Mouse (Mus musculus) brown adipose tissue, adult 24 weeks (tissue): ENCODE results near the gene Stxbp6. TPM values are rescaled to one million over a fixed set of nuclear protein-coding genes. Genes with fewer than 3 reads are reported as not detected.

Experiments
- H3K27ac ChIP-seq: fragments of 200-500 bp; replicated peaks from 2 replicates; pipeline ENCODE4 v1.5.1; 2012; ENCODE audit warnings: low read depth, mild to moderate bottlenecking, low read length
- H3K4me1 ChIP-seq: fragments of 200-500 bp; 2 replicates; pipeline ENCODE4 v1.6.1; 2012; ENCODE audit warnings: low read length, mixed read lengths; ENCODE audit not compliant: control insufficient read depth, insufficient read depth, insufficient read length
- H3K4me3 ChIP-seq: fragments of 200-500 bp; 2 replicates; pipeline ENCODE4 v1.5.1; 2012; ENCODE audit warnings: low read depth, mild to moderate bottlenecking, low read length, moderate library complexity; ENCODE audit not compliant: insufficient read depth
- polyA plus RNA-seq: library from polyadenylated mRNA; stranded (reverse); fragments of >200 nt; gene quantifications from 2 replicates; pipeline ENCODE4 v1.2.4, GENCODE M21; 2012; ENCODE audit not compliant: missing spikeins, insufficient read depth, insufficient read length

Stxbp6 gene
- polyA plus RNA-seq, 1 experiment: 4.4 TPM

DNA sequence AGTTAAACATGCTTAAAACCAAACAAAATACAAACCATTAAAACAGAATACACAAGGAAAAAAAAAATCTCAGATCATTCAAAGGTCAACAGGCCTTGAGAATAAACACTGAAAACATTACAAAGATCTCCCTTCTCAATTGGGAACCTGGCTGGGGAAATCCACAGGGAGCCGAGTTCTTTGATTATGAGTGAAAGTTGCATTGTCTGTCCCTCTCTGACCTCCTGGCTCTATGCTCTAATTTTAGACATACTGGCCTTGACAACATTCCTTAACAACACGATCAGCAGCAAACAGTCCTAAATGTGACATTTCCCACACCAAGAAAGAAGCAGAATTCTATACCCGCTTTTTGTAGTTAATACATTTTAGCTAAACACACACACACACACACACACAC lies 187.7 kb downstream of the Stxbp6 start:
- H3K27ac ChIP-seq: no peak overlapping the region
- no peak overlapping the region for H3K4me3 ChIP-seq
- peaks cover 2% of the 10 kb centered on the region for H3K4me1 ChIP-seq

DNA sequence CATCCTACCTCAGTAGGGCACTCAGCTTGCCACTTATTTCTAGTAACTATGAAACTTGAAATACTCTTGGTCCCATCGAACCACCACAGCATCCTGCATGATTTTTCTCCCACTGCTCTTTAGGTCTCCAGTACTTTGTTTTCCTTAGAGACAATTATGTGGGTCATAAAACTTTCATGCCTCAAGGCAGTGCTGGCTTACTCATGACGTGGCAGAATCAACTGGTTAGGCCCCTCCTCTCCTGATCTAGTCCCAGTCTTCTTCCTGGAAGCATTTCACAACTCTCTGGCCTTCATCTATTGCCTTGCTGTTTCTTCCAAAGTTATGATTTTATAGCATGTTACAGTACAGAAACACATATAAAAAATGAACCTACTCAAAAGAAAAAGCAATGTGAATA lies 201.8 kb downstream of the Stxbp6 start:
- Histone ChIP-seq H3K4me1 (no peaks in the 10 kb centered on the region), H3K4me3 (no peak overlapping the region)

DNA sequence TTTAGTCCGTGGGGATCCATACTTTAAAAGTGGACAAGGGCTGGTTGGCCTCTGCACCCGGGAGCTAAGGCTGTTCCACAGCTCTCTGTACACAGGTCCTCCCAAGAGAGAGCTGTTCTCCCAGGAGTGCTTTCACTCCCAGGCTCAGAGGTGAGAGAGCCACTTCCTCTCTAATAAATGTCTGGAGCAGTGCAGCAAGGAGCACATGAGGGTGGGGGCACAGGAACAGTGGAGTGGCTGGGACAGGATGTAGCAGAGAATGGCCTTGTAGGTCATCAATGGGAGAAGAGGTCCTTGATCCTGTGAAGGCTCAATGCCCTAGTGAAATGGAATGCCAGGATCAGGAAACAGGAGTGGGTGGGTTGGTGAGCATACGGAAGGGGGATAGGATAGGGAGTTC lies 209.1 kb downstream of the Stxbp6 start:
- no peak overlapping the region for H3K27ac ChIP-seq
- peaks cover 5% of the 10 kb centered on the region; the same call in 1 of the 2 replicates for H3K4me1 ChIP-seq
- no peak overlapping the region for H3K4me3 ChIP-seq

More for the DNA sequence above, 201.8 kb downstream of the Stxbp6 start:
- H3K27ac ChIP-seq: no peak overlapping the region

DNA sequence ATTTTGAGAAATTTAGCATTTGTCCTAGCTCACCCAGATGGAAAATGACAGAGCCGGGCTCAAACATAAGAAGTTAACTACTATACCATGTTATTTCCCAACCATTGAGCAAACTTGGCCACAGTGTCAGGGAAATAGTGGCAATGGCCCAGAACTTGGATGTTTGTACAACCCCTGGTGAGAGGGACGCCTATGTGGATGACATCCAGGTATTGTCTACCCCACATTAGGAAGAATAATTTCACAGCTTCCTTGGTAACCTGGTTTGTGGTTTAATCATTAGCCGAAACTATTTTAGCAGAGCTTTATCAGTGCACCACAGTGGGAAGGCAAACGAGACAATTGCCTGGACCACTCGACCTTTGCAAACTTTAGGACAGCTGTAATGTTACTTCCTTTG lies 215.1 kb downstream of the Stxbp6 start:
- Histone ChIP-seq H3K27ac (peak overlapping the region; percentile 50; the same call in 1 of the 2 replicates), H3K4me1 (peaks cover 12% of the 10 kb centered on the region), H3K4me3 (no peak overlapping the region)

DNA sequence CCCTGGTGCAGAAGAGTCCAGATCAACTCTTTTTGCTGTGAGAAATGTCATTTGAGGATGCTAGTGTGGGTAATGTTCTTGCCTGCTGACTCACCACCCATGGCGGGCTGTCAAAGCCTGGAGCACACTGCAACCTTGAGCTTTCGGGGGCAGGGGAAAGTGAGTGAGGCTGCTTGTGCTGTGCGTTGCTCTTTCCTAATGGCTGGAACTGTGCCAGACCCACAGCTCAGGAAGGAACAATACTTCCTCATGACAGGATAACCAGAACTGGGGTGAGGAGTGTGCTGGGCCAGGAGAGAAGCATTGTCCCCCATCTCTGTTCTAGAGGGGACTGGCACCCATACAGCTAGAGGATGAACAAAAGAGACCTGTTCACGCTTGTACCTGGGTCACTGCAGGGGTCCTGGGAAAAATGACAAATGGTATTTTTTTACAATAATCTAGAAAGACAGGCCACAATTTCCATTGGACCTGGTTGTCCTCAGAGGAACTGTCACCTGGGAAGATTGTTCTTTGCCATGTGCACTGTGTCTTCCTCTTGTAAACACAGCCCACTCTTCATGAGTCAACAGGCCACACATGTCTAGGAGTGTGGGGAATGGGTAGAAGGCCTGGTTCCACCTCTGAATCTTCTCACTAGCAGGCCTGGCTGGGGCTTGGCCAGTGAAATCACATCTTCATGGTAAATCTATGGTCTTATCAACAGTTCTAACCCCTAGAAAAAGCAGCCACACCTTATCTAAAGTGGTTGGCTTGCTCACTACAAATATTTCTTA lies 216.2 kb downstream of the Stxbp6 start:
- Histone ChIP-seq H3K4me1 (peaks cover 10% of the 10 kb centered on the region), H3K4me3 (no peak overlapping the region), H3K27ac (peak overlapping the region; percentile 77)

DNA sequence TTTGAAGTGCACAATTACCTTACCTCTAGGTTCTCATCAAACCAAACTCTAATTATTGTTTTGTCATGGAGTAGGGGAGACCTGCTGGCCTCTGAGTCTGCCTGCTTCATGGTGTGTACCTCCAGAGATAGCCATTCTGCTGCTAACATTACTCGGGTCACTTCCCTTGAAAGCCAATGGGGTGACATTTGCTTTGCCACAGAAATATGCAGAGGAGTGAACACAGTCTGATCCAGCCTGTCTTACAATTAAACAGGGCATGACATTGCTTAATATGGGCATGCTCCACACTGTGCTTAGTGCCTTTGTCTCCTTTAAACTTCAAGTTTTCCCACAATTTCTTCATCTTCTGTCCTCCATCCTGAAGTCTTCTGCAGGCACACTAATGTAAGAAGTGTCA lies 222.5 kb downstream of the Stxbp6 start:
- Histone ChIP-seq H3K4me1 (no peaks in the 10 kb centered on the region), H3K4me3 (no peak overlapping the region)

DNA sequence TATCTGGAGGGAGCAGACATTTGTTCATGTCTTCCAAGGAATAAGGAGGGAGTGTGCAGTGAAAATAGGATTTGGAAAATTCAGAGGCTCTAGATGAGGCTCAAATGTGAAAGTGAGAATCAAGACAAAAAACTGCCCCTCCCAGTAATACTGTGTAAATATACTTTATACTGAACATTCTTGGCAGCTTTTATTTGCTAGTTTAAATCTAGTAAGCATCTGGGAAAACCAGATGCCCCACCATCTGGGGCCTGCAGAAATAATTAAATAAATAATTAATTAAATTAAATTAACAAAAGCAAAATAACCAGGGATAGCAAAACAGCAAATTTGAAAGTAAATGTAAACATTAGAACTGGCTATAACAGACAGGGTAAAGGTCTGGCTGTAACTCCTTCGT lies 224.0 kb downstream of the Stxbp6 start:
- H3K27ac ChIP-seq: no peak overlapping the region
- H3K4me3 ChIP-seq: no peak overlapping the region
- no peaks in the 10 kb centered on the region for H3K4me1 ChIP-seq

More for the DNA sequence above, 222.5 kb downstream of the Stxbp6 start:
- H3K27ac ChIP-seq: no peak overlapping the region

DNA sequence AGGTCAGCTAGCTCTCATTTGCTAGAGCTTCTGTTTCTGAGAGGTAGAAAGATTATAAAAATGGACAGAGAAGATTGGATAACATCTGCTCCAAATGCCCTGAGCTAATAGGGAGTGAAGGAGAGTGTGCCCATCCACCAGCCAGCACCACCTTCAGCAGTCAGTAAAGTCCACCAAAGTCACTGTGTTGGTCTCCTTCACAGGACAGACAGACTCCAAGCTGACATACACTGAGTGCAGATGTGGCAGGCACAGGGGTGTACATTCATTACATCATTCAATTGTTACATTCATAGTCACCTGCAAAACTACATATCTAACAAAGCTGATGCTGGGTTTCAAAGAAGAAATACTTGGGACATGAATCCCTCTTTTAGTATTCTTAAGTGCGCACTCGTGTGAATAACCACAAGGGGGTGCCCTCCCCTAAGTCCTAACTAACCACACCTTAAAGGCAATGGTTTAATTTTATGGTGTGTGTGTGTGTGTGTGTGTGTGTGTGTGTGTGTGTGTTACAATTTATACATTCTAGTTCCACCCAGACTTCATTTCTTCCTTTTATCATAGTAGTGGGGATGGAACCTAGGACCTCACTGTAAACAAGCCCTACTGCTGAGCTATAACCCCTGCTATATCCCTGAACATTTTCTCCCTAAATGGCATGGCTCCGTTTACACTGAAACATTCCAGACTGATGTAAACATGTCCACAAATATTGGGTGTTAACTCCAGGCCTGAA lies 225.9 kb downstream of the Stxbp6 start:
- Histone ChIP-seq H3K4me3 (no peak overlapping the region), H3K4me1 (no peaks in the 10 kb centered on the region)

DNA sequence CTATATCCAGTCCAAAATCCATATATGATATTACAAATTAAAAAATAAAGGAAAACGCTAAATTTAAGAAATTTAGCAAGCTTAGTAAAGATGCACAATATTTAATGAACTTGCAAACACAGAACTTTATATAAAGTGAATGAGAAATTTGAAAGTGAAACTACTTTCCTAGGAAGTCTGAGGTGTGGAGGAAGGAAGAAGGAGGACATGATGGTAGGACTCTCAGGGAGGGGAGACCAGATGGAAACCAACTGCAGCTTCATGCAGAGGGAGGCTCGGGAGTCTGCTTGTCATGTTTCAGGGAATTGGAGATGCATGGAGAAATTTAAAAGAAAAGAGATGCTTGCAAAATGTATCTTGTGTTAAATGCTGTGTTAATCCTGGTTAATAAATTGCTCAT lies 233.9 kb downstream of the Stxbp6 start:
- Histone ChIP-seq H3K27ac (no peak overlapping the region), H3K4me1 (no peaks in the 10 kb centered on the region), H3K4me3 (no peak overlapping the region)

More for the DNA sequence above, 225.9 kb downstream of the Stxbp6 start:
- no peak overlapping the region for H3K27ac ChIP-seq

DNA sequence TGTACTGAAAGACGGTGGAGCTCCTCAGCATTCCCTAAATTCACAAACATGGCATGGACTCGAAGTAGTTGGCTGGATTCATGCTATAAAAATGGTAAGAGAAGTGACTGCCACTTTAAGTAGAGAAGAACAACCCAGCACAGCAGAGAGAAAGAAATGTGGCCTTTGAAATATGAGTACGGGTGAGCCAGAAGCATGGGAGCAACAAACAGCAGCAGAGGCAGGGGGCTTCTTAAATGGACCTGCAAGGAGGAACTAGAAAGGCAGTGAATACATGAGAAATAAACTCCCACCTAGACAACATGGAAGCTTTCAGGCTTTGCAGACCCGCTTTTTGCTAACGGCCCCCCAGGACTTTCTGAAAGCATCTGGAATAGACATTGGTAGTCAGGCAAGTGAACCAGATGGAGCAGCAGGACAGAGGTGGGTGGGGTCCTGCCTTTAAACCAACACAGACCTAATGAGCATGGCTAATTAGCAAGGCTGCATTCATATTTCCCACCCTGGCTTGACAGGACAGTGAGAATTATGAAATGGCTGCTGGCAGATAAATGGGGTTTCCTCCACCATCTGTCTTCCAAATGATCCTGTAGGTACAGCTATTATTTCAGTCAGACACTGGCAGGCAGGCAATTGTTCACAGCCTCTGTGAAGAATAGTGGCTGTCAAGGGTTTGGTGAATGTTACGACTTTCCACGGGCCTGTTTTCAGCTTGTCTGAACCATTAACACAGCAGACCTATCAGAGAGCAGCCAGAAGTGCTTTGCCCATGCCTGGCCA lies 234.7 kb downstream of the Stxbp6 start:
- no peak overlapping the region for H3K27ac ChIP-seq
- H3K4me3 ChIP-seq: no peak overlapping the region
- no peaks in the 10 kb centered on the region for H3K4me1 ChIP-seq

DNA sequence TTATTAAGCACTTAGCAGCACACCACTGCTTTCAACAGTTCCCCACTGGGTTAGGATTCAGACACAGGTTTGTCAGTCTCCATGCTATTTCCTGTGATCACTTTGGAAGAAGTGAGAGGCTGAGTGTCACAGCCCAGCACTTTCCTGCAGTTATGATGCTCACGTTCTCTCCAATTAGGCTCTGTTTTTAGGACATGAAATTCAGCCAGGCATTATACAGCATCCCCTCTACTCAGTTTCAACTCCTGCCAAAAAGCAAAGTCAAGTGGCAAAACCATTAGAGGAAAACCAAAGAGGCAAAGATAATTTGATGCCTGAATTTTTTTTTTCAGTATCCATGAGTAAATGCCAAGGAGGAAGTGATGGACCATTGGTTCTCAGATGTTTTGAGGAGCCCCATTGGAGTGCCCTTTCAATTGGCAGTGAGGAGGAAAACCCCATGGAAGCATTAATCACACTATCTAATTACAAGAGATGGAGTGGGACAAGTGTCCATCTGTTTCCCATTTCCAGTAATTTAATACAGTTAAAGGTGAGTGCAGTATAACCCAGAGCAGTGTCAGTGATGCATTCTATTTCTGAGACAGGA lies 238.5 kb downstream of the Stxbp6 start:
- no peaks in the 10 kb centered on the region for H3K4me1 ChIP-seq
- H3K27ac ChIP-seq: no peak overlapping the region
- no peak overlapping the region for H3K4me3 ChIP-seq

DNA sequence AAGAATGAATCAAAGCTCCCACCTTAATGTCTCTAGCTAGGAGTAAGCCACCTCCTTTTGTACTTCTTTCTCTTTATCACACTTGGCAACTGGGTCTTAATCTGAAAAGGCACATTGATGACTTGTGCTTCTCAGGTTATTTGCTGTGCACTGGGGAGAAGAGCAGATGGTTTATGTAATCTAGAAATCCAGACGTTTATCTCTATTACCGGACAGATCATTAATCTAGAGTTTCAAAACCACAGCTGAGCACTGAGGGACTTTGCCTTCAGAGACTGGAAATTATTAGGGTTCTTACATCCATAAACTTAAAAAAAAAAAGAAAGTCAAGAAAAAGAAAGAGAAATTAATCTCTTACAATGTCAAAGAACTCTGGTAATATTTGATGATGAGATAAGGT lies 262.6 kb downstream of the Stxbp6 start:
- Histone ChIP-seq H3K4me3 (no peak overlapping the region), H3K27ac (no peak overlapping the region), H3K4me1 (no peaks in the 10 kb centered on the region)

DNA sequence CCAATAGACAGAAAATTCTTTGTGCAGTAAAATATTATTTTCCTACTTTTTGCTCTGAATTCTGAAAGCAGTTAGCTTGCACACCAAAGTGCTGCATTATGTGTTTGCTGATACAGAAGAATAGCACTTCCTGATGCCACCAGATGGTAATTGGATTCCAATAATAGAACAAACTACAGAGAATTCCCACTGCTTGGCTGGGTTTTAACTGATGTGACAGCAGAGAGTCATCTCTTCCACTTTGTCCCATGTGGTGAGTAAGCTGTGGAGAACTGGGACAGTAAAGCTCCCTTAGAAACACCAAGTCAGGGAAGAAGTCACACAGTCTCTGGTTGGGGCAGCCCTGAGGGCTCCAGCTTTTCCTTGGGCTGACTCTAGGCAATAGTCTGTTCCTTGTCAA lies 270.3 kb downstream of the Stxbp6 start:
- Histone ChIP-seq H3K4me1 (no peaks in the 10 kb centered on the region), H3K4me3 (no peak overlapping the region), H3K27ac (no peak overlapping the region)
